Mouse (Mus musculus) hematopoietic stem cell, adult 5-6 weeks (primary cell): ENCODE measurements at regions not wholly inside any gene's neighbourhood (a gene's known extent, or its start where the extent isn't known, plus 50 kb on each side); places are given as distances from the start of the nearest gene placed in this dataset.
"Not testable (repeated sequence)": the region's sequence is repeated elsewhere in the genome, so short reads cannot be mapped to it uniquely, and the experiment has no call there.

Source experiments
- ATAC-seq, 2 experiments: fragments of 125-278 bp in 1 of 2; replicated peaks in 1 of 2; 2 replicates each; pipeline ENCODE4 v1.8.0; 2016 to 2017; ENCODE audit warnings: inconsistent platforms in 2 of 2, mild to moderate bottlenecking in 2 of 2, moderate number of reproducible peaks in 2 of 2, low read depth in 1 of 2, moderate TSS enrichment in 1 of 2; ENCODE audit not compliant: low FRiP score in 2 of 2, poor library complexity in 2 of 2, severe bottlenecking in 2 of 2, insufficient read depth in 1 of 2, low TSS enrichment in 1 of 2

DNA sequence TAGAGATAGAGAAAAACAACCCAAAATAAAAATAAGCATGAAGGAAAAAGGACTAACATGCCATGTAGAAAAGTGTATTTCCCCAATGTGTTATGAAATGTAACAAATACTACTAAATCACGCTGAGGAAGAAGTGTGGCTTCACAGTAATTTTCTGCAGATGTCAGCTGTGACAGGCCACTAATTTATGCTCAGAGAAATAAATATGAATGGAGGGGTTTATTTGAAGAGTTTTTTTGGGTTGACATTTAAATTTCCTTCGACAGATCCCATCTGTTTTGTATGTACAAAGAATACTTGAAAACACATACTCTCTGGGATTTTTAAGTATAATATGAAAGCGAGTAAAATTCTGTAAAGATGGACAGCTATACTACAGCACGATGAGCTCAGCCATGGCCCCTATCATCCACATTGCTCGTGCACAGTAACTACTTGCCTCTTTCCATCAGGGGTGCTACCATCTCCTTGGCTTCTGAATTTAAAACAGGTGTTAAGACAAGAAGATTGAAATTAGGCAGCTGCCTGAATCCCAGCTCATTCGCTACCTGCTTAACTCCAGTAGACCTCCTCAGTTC lies 605.1 kb downstream of the Gm4340 start:
- no peak for ATAC-seq

DNA sequence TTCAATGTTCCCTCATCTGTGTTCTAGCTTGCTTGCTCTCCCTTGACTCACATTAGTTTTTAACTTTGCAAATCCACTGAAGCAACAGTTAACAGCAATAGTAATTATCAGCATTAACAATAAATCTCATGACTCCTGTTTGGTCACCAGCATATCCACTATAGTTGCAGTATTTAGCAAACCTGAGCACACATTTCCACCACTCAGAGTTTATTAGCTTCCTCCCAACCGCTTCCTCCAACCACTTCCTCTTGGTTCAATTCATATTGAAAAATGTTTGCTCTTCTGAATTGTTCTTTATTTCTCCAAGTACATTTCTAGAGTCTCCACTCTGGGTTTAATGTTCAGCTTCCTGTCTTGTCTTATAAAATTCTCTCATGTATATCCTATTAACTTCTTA lies 611.0 kb downstream of the Gm4340 start:
- peak; percentile 77 to 92 for ATAC-seq

GRCm38 (mm10) chr10:104818252-104818651 lies 624.4 kb downstream of the Gm4340 start:
- ATAC-seq: no peak

DNA sequence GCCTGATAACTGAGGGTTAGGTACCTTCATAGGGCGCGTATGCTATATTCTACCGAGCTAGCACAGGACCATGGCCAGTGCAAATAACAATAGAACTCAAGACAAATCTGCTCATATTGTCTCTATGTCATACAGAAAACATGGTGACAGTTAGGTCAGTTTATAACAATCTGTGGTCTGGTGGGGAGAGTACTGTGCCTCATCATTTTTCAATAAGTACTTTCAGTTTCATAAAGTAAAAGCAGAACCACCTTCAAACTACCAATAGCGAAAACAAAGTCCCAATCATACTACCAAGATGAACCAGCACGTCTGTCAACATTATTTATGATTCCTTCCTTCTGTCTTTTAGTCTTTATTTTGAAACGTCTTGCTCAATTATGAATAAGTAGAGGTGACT lies 658.0 kb downstream of the Gm4340 start:
- ATAC-seq: peak; percentile 56 to 85; a peak in 3 of 4 replicates

DNA sequence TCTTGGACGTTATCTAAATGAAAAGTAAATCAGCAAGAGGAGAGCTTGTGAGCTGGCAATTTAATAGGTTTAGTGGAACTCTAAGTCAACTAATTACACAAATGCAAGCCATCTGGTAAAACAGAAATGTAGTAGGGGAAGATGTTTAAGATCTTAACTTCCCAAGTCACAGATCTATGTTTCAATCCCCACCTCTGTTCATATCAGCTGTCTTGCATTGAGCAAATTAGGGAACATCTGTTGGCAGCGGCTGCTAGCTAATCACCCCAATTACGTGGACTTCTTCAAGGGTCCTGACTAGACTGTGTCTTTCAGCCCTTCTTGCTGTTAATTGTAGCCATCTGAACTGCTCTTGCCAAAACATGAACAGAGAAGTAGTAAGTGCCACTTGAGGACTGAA lies 659.3 kb downstream of the Gm4340 start:
- no peak for ATAC-seq

GRCm38 (mm10) chr10:104878246-104878645 lies 684.4 kb downstream of the Gm4340 start:
- ATAC-seq: no peak

DNA sequence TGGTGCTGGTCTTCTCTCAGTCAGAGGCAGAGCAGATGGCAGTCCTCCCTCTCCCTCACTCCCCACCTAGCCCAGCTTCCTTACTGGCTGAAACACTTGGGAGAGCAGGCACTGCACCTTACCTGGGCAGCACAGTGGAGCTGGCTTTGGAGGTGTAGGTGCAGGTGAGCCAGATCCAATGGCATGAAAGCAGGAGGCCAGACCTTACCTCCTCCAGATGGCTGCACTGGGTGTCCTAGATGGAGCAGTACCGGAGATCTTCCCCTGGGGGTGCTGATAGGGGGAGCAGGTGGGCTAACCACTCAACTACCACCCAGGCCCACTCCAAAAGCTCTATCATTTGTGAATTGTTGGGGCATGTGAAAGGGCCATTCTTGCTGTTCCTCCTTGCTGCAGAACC lies 660.0 kb downstream of the Tmtc2 start:
- ATAC-seq: no peak

- no peak for ATAC-seq
Observed at GRCm38 (mm10) chr10:104915521-104915920, 658.7 kb downstream of the Tmtc2 start.

- ATAC-seq: no peak
Observed at GRCm38 (mm10) chr10:104936660-104937059, 637.6 kb downstream of the Tmtc2 start.

GRCm38 (mm10) chr10:104946372-104946771 lies 627.9 kb downstream of the Tmtc2 start:
- ATAC-seq: no peak

DNA sequence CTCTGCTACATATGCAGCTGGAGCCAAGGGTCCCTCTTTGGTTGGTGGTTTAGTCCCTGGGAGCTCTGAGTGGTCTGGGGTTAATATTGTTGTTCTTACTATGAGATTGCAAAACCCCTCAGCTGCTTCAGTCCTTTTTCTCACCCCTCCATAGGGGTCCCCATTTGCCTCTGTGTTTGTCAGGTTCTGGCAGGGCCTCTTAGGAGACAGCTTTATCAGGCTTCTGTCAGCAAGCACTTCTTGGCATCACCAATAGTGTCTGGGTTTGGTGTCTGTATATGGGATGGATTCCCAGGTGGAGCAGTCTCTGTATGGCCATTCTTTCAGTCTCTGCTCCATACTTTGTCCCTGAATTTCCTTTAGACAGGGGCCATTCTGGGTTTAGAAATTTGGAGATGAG lies 625.4 kb downstream of the Tmtc2 start:
- ATAC-seq: not testable (repeated sequence)

- ATAC-seq: no peak
Observed at GRCm38 (mm10) chr10:104968381-104968908, 605.8 kb downstream of the Tmtc2 start.
